Mouse (Mus musculus): ENCODE measurements around the gene Fam155a.

DNA sequence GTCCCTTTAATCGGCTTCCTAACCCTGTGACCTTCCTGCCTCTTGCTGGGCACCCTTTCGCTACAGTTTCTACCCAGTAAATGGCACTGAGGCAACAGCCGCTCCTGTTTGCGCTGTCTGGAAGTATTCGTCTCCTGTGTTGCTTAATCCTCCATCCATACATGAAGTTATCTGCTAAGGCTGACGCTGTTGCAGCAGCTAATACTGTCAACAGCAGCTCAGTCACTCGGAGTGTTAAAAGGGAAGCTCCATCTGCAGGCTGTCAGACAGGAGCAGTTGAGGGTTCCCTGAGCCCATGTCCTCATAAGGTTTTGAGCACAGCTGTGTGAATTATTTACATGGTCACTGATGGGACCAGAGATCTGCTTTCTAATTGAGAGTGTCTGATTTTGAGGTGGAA is 322.3 kb downstream of the Fam155a start:
- TF ChIP-seq POLR2A (IDR thresholded peaks at IDR 0.05; ENCODE audit: insufficient read length, low read depth) (no peak), TCF3 (IDR thresholded peaks at IDR 0.05; ENCODE audit: insufficient read length, low read depth) (no peak), POLR2AphosphoS2 (IDR thresholded peaks at IDR 0.05; ENCODE audit: insufficient read length, low read depth) (no peak), USF1 (IDR thresholded peaks at IDR 0.05; ENCODE audit: low read depth) (no peak), REST (IDR thresholded peaks at IDR 0.05; ENCODE audit: insufficient read depth, insufficient read length) (no peak), MYOG (IDR thresholded peaks at IDR 0.05; ENCODE audit: control insufficient read depth in 1 of 3, insufficient read depth in 1 of 3, insufficient read length in 2 of 3, low read depth in 2 of 3) (no peak), E2F4 (IDR thresholded peaks at IDR 0.05; ENCODE audit: insufficient read depth) (no peak), TCF12 (IDR thresholded peaks at IDR 0.05; ENCODE audit: insufficient read depth, poor library complexity, severe bottlenecking) (no peak), SRF (IDR thresholded peaks at IDR 0.05; ENCODE audit: control insufficient read depth, insufficient read length, low read depth) (no peak), MYOD1 (IDR thresholded peaks at IDR 0.05; ENCODE audit: control insufficient read depth in 1 of 3, insufficient read length in 2 of 3, low read depth in 2 of 3) (no peak), CEBPB (IDR thresholded peaks at IDR 0.05; ENCODE audit: insufficient read depth, poor library complexity, severe bottlenecking) (no peak), MAX (IDR thresholded peaks at IDR 0.05; ENCODE audit: low read depth) (no peak)

Data from myocyte (in vitro differentiated cells).